Mouse (Mus musculus): ENCODE measurements at regions not wholly inside any gene's neighbourhood (a gene's known extent, or its start where the extent isn't known, plus 50 kb on each side); places are given as distances from the start of the nearest gene placed in this dataset.

DNA sequence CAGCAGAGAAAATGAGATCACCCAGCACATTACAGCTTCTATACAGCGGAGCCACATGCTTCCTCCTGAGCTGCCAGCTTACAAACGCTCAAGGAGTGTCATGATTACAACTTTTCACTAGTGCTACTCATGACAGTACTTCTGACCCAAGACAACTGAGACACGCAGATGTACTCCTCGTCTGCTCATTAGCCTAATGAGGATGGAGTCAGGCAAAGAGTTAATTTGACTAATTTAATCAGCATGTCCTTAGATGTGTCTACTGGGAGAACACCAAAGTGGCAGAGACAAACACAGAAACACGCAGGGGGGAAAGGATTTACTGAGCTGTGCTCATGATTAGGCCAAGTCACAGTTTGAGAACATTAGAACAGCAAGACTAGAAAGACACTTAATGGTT lies 603.0 kb downstream of the Diaph3 start:
- TF ChIP-seq GATA1 (IDR thresholded peaks at IDR 0.05; ENCODE audit: borderline replicate concordance, low read length) (no peak), FLI1 (IDR thresholded peaks at IDR 0.05; ENCODE audit: low read length) (no peak)
